Mouse (Mus musculus): ENCODE measurements around the gene Pafah1b1. TPM values are rescaled to one million over a fixed set of nuclear protein-coding genes. Genes with fewer than 3 reads are reported as not detected.

Gene Pafah1b1
- 71.1 TPM for polyA plus RNA-seq (2017; shearing (Covaris generic))

DNA sequence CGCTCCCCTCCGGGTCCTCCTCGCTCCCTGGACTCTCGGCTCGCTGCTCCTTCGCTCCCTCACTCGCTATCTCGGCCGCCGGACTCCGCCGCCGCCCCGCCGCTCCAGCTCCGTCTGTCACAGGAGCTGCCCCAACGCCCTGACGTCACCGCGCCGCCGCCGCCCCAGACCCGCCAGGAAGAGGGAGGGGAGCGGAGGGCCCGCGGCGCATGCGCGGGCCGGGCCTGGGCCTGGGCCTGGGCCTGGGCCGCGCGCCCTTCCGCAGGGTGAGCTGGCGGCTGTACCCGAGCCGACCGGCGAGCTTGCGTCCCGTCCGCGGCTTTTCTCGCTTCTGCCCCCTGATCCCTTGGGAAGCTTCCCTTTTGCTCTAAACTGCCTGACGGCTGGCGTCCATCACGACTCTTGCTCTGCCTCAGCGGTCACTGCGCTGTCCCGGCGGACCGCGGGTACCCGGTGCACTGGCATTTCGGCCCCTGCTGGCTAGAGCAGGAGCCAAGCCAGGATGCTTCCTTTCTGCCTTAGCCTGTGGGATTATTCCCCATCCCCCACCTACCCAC, at the start of gene Pafah1b1:
Pafah1b1 (minus strand) TSS at position 436 of the 557 bp plus-strand sequence.

DNA sequence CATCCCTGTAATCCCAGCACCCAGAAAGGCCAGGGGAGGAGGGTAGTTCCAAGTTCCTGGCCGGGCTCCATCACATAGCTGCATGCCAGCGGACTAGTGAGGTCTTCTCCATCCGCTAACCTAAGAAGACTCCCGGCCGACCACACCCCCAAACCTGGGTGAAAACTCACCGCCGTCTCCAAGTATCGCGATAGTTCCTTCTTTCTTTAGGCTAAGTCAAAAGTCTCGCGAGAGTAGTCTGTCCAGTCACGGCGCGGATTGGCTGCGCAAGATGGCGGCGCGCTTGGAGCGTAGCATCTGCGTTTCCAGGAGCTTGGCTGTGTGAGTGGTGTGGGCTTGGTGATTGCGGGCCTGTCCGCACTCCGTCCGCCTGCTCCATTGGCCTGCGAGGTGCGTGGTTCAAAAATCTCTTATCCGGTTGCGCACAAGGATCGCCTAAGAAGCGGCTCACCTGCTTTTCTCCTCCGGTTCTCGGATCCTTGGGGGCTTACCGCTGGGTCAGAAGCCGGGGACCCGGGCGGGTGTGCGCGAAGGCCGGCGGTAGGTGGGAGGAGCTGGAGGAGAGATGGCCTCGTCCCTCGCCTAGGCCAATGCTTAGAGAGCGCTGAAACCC, 46.2 kb upstream of the Pafah1b1 start, which contains the start of gene Mettl16:
Mettl16 (plus strand) TSS at position 236 of the 613 bp plus-strand sequence.

DNA sequence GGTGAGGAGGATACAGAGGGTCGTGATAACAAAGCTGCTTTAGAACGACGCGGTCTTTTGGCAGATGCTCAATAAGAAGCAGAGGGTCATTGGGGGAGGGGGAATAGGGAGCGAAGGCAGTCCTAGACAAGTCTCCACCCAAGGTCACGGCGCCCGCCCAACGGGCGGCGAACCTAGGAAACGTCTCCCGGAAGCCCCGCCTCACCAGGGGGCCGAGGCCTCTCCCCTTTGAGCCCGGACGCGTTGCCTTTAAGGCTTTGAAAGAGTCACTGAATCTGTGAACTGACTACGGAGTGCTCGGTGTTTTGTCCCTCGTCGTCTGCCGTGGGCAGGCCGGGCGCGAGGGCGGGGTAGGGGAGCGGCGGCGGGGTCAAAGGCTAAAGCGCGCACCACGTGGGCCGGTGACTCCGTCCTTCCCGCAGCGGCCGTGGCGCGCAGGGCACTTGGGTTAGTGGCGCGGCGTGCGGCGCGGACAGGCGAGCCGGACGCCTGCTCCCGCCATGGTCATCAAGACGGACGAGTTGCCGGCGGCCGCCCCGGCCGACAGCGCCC, 75.3 kb downstream of the Pafah1b1 start, which contains the start of gene Cluh:
Cluh (plus strand) TSS at position 401 of the 552 bp plus-strand sequence.

Other genes with a start within 250 kb of the Pafah1b1 start
- gene Rap1gap2, start 113.8 kb downstream of the Pafah1b1 start, polyA plus RNA-seq (2017; shearing (Covaris generic)) = 3.4 TPM
- not detected for gene Ccdc92b, start 105.1 kb downstream of the Pafah1b1 start, polyA plus RNA-seq (2017; shearing (Covaris generic))
- gene Cluh, start 75.2 kb downstream of the Pafah1b1 start, polyA plus RNA-seq (2017; shearing (Covaris generic)) = 11.7 TPM
- gene Mettl16, start 46.2 kb upstream of the Pafah1b1 start, polyA plus RNA-seq (2017; shearing (Covaris generic)) = 48.2 TPM
- gene Mnt, start 106.2 kb upstream of the Pafah1b1 start, polyA plus RNA-seq (2017; shearing (Covaris generic)) = 6.1 TPM
- 1.3 TPM for gene Sgsm2, start 172.4 kb upstream of the Pafah1b1 start, polyA plus RNA-seq (2017; shearing (Covaris generic))
- 65.6 TPM for gene Tsr1, start 173.4 kb upstream of the Pafah1b1 start, polyA plus RNA-seq (2017; shearing (Covaris generic))
- gene Smg6, start 201.2 kb upstream of the Pafah1b1 start, polyA plus RNA-seq (2017; shearing (Covaris generic)) = 43.9 TPM
- gene Srr, start 201.3 kb upstream of the Pafah1b1 start, polyA plus RNA-seq (2017; shearing (Covaris generic)) = 8.9 TPM